Mouse (Mus musculus) midbrain, embryonic 15.5 days (tissue): ENCODE data around the gene Plekhg1. TPM values are rescaled to one million over a fixed set of nuclear protein-coding genes. Genes with fewer than 3 reads are reported as not detected.

ENCODE experiments used
- ATAC-seq: fragments of 200-750 bp; cut with Nextera tagmentation; replicated peaks from 2 replicates; pipeline ENCODE4 v1.8.0; 2017; ENCODE audit warnings: moderate TSS enrichment
- H3K27ac ChIP-seq: fragments of 300-500 bp; sonication (generic); 2 replicates; pipeline ENCODE4 v1.5.1; 2015; ENCODE audit warnings: mild to moderate bottlenecking, inconsistent platforms
- H3K27me3 ChIP-seq: fragments of 300-500 bp; sonication (generic); replicated peaks from 2 replicates; pipeline ENCODE4 v1.6.1; 2015; ENCODE audit warnings: inconsistent platforms
- H3K36me3 ChIP-seq: fragments of 300-500 bp; sonication (generic); replicated peaks from 2 replicates; pipeline ENCODE4 v1.6.1; 2015; ENCODE audit warnings: inconsistent platforms
- H3K4me1 ChIP-seq: fragments of 300-500 bp; sonication (generic); 2 replicates; pipeline ENCODE4 v1.6.1; 2015; ENCODE audit warnings: inconsistent platforms
- H3K4me2 ChIP-seq: fragments of 300-500 bp; sonication (generic); 2 replicates; pipeline ENCODE4 v1.6.1; 2015; ENCODE audit warnings: inconsistent platforms, mild to moderate bottlenecking, moderate library complexity
- H3K4me3 ChIP-seq: fragments of 300-500 bp; sonication (generic); 2 replicates; pipeline ENCODE4 v1.5.1; 2015; ENCODE audit warnings: mild to moderate bottlenecking, inconsistent platforms
- H3K9ac ChIP-seq: fragments of 300-500 bp; sonication (generic); 2 replicates; pipeline ENCODE4 v1.6.1; 2015; ENCODE audit warnings: mild to moderate bottlenecking, inconsistent platforms
- H3K9me3 ChIP-seq: fragments of 300-500 bp; sonication (generic); 2 replicates; pipeline ENCODE4 v1.6.1; 2016; ENCODE audit warnings: inconsistent platforms
- WGBS: fragments of 180-500 bp; shearing (Covaris S2); methylation state at CpG from one replicate; pipeline ENCODE4 v1.1.7; 2015; ENCODE audit warnings: mixed read lengths; 5-methylcytosine and 5-hydroxymethylcytosine counted together
- polyA plus RNA-seq: library from polyadenylated mRNA; unstranded; fragments of >200 nt; fragmentation: Nextera tagmentation; extraction: Ambion mirVana; gene quantifications from 2 replicates; pipeline ENCODE4 v1.2.1, GENCODE M21; 2015

Gene Plekhg1
- polyA plus RNA-seq, 1 experiment from 2014 or later: 8.0 TPM

- no peak overlapping the region for H3K27ac ChIP-seq
- no peaks in the 10 kb centered on the region for H3K4me1 ChIP-seq
- no peaks in the 10 kb centered on the region for H3K36me3 ChIP-seq
- H3K4me2 ChIP-seq: no peak overlapping the region
- no peak overlapping the region for H3K4me3 ChIP-seq
- H3K9ac ChIP-seq: no peak overlapping the region
- WGBS: 86% methylated on average over 10 of the region's 10 CpGs
- ATAC-seq: no peak
- no peaks in the 10 kb centered on the region for H3K9me3 ChIP-seq
- H3K27me3 ChIP-seq: no peaks in the 10 kb centered on the region
Measured at GRCm38 (mm10) chr10:3835616-3836015, 95.5 kb downstream of the Plekhg1 start.

- H3K9ac ChIP-seq: no peak overlapping the region
- no peaks in the 10 kb centered on the region for H3K27me3 ChIP-seq
- no peak overlapping the region for H3K4me2 ChIP-seq
- H3K4me3 ChIP-seq: no peak overlapping the region
- no peaks in the 10 kb centered on the region for H3K9me3 ChIP-seq
- WGBS: 72% methylated on average over 6 of the region's 6 CpGs
- H3K4me1 ChIP-seq: no peaks in the 10 kb centered on the region
- peak; percentile 42; the same call in 1 of the 2 replicates for ATAC-seq
- H3K27ac ChIP-seq: no peak overlapping the region
- H3K36me3 ChIP-seq: no peaks in the 10 kb centered on the region
Measured at GRCm38 (mm10) chr10:3839748-3840432, 99.7 kb downstream of the Plekhg1 start.

- Histone ChIP-seq H3K27me3 (no peaks in the 10 kb centered on the region), H3K4me3 (no peak overlapping the region), H3K9ac (no peak overlapping the region), H3K4me1 (no peaks in the 10 kb centered on the region), H3K36me3 (no peaks in the 10 kb centered on the region), H3K4me2 (no peak overlapping the region), H3K9me3 (no peaks in the 10 kb centered on the region), H3K27ac (no peak overlapping the region)
- WGBS: 85% methylated on average over 5 of the region's 5 CpGs
- no peak for ATAC-seq
Measured at GRCm38 (mm10) chr10:3844430-3844829, 104.3 kb downstream of the Plekhg1 start.

- Histone ChIP-seq H3K27me3 (no peaks in the 10 kb centered on the region), H3K36me3 (no peaks in the 10 kb centered on the region), H3K4me1 (no peaks in the 10 kb centered on the region), H3K4me3 (no peak overlapping the region), H3K27ac (no peak overlapping the region), H3K9ac (no peak overlapping the region), H3K9me3 (no peaks in the 10 kb centered on the region), H3K4me2 (no peak overlapping the region)
- no peak for ATAC-seq
- 45% methylated on average over 2 of the region's 2 CpGs for WGBS
Measured at GRCm38 (mm10) chr10:3847021-3847420, 106.9 kb downstream of the Plekhg1 start.

- Histone ChIP-seq H3K4me1 (no peaks in the 10 kb centered on the region), H3K9ac (no peak overlapping the region), H3K4me2 (no peak overlapping the region), H3K27ac (no peak overlapping the region), H3K27me3 (no peaks in the 10 kb centered on the region), H3K4me3 (no peak overlapping the region), H3K36me3 (no peaks in the 10 kb centered on the region), H3K9me3 (no peaks in the 10 kb centered on the region)
- 2% methylated on average over 2 of the region's 2 CpGs for WGBS
- ATAC-seq: no peak
Measured at GRCm38 (mm10) chr10:3851461-3851860, 111.3 kb downstream of the Plekhg1 start.

GRCm38 (mm10) chr10:3852733-3853132 lies 112.6 kb downstream of the Plekhg1 start:
- H3K36me3 ChIP-seq: no peaks in the 10 kb centered on the region
- H3K4me3 ChIP-seq: no peak overlapping the region
- H3K27me3 ChIP-seq: no peaks in the 10 kb centered on the region
- no peak overlapping the region for H3K9ac ChIP-seq
- no peaks in the 10 kb centered on the region for H3K9me3 ChIP-seq
- 0 out of 2 replicates have a peak, but pooled peaks cover under 1% of the 10 kb centered on the region for H3K4me1 ChIP-seq
- H3K27ac ChIP-seq: no peak overlapping the region
- H3K4me2 ChIP-seq: no peak overlapping the region
- no peak for ATAC-seq
- WGBS: 77% methylated on average over 3 of the region's 3 CpGs

GRCm38 (mm10) chr10:3857912-3858311 lies 117.7 kb downstream of the Plekhg1 start:
- peaks cover 21% of the 10 kb centered on the region for H3K4me1 ChIP-seq
- H3K36me3 ChIP-seq: no peaks in the 10 kb centered on the region
- H3K27me3 ChIP-seq: no peaks in the 10 kb centered on the region
- 12% methylated on average over 5 of the region's 5 CpGs for WGBS
- H3K9ac ChIP-seq: no peak overlapping the region
- ATAC-seq: no peak
- H3K27ac ChIP-seq: no peak overlapping the region
- no peaks in the 10 kb centered on the region for H3K9me3 ChIP-seq
- no peak overlapping the region for H3K4me2 ChIP-seq
- no peak overlapping the region for H3K4me3 ChIP-seq

- no peak overlapping the region for H3K4me3 ChIP-seq
- WGBS: 21% methylated on average over 4 of the region's 4 CpGs
- H3K4me2 ChIP-seq: no peak overlapping the region
- no peaks in the 10 kb centered on the region for H3K27me3 ChIP-seq
- peak; percentile 70 for ATAC-seq
- H3K9ac ChIP-seq: no peak overlapping the region
- H3K36me3 ChIP-seq: no peaks in the 10 kb centered on the region
- no peaks in the 10 kb centered on the region for H3K9me3 ChIP-seq
- H3K4me1 ChIP-seq: peaks cover 21% of the 10 kb centered on the region
- 0 out of 2 replicates have a peak overlapping the region, but pooled peaks have one; percentile 8 for H3K27ac ChIP-seq
Measured at GRCm38 (mm10) chr10:3858437-3858836, 118.3 kb downstream of the Plekhg1 start.

GRCm38 (mm10) chr10:3858961-3859714 lies 119.0 kb downstream of the Plekhg1 start:
- H3K9ac ChIP-seq: no peak overlapping the region
- no peaks in the 10 kb centered on the region for H3K9me3 ChIP-seq
- WGBS: 22% methylated on average over 11 of the region's 11 CpGs
- H3K27me3 ChIP-seq: no peaks in the 10 kb centered on the region
- H3K36me3 ChIP-seq: no peaks in the 10 kb centered on the region
- peaks cover 27% of the 10 kb centered on the region for H3K4me1 ChIP-seq
- H3K27ac ChIP-seq: 0 out of 2 replicates have a peak overlapping the region, but pooled peaks have one; percentile 8
- no peak overlapping the region for H3K4me3 ChIP-seq
- no peak overlapping the region for H3K4me2 ChIP-seq
- 0 out of 2 replicates have a peak, but pooled peaks have one; percentile 21 for ATAC-seq

- Histone ChIP-seq H3K9me3 (no peaks in the 10 kb centered on the region), H3K4me1 (peaks cover 24% of the 10 kb centered on the region), H3K4me3 (peak overlapping the region; percentile 25), H3K27ac (peak overlapping the region; percentile 53), H3K27me3 (no peaks in the 10 kb centered on the region), H3K9ac (peak overlapping the region; percentile 13; the same call in 1 of the 2 replicates), H3K4me2 (peak overlapping the region; percentile 47), H3K36me3 (no peaks in the 10 kb centered on the region)
- peak; percentile 82 for ATAC-seq
- 3% methylated on average over 12 of the region's 12 CpGs for WGBS
Measured at GRCm38 (mm10) chr10:3863411-3864195, 123.4 kb downstream of the Plekhg1 start.

- no peaks in the 10 kb centered on the region for H3K9me3 ChIP-seq
- H3K27me3 ChIP-seq: no peaks in the 10 kb centered on the region
- 0 out of 2 replicates have a peak overlapping the region, but pooled peaks have one; percentile 13 for H3K9ac ChIP-seq
- H3K4me3 ChIP-seq: peak overlapping the region; percentile 25
- peak; percentile 44; the same call in 1 of the 2 replicates for ATAC-seq
- peaks cover 19% of the 10 kb centered on the region for H3K4me1 ChIP-seq
- no peaks in the 10 kb centered on the region for H3K36me3 ChIP-seq
- 9% methylated on average over 6 of the region's 6 CpGs for WGBS
- peak overlapping the region; percentile 53 for H3K27ac ChIP-seq
- peak overlapping the region; percentile 47 for H3K4me2 ChIP-seq
Measured at GRCm38 (mm10) chr10:3864196-3864540, 124.0 kb downstream of the Plekhg1 start.

GRCm38 (mm10) chr10:3867298-3867697 lies 127.1 kb downstream of the Plekhg1 start:
- Histone ChIP-seq H3K9me3 (no peaks in the 10 kb centered on the region), H3K4me1 (peaks cover 13% of the 10 kb centered on the region), H3K4me2 (no peak overlapping the region), H3K27ac (no peak overlapping the region), H3K36me3 (no peaks in the 10 kb centered on the region), H3K4me3 (no peak overlapping the region), H3K27me3 (no peaks in the 10 kb centered on the region), H3K9ac (no peak overlapping the region)
- ATAC-seq: no peak
